Mouse (Mus musculus): Measurements from ENCODE around the gene Chrnb1. TPM values are rescaled to one million over a fixed set of nuclear protein-coding genes. Genes with fewer than 3 reads are reported as not detected.
A peak's percentile ranks its signal among the peaks of the same experiment; 100 is the strongest.

Gene Chrnb1
- total and polyA plus RNA-seq, 2 experiments from 2014 or later, result 3.1 to 11.2 TPM

- 0 out of 2 replicates have a peak, but pooled peaks cover 3% of the 10 kb centered on the region for H3K4me1 ChIP-seq (ENCODE audit: control insufficient read depth, insufficient read depth)
- no peaks in the 10 kb centered on the region for H3K27me3 ChIP-seq (ENCODE audit: control insufficient read depth, insufficient read depth, low read length)
- no peaks in the 10 kb centered on the region for H3K9me3 ChIP-seq (replicated peaks; ENCODE audit: control insufficient read depth, low read length)
- no peak overlapping the region for H3K4me2 ChIP-seq (ENCODE audit: low read depth, low read length)
- DNase-seq (ENCODE audit: low spot score) (no peak), ATAC-seq (ENCODE audit: insufficient read depth, low read depth) (no peak)
- no peak overlapping the region for H3K27ac ChIP-seq (ENCODE audit: low read depth)
- H3K9ac ChIP-seq (replicated peaks; ENCODE audit: low read depth, low read length), result no peak overlapping the region
- no peak overlapping the region for H3K4me3 ChIP-seq (ENCODE audit: low read depth, low read length)
- WGBS, result 60% methylated on average over 5 of the region's 5 CpGs
- H3K36me3 ChIP-seq (replicated peaks; ENCODE audit: control insufficient read depth, insufficient read depth, low read length), result peaks cover 26% of the 10 kb centered on the region
- TF ChIP-seq EP300 (IDR thresholded peaks at IDR 0.05; ENCODE audit: low read depth) (no peak), CTCF (IDR thresholded peaks at IDR 0.05; ENCODE audit: low read depth) (no peak)
Measured at GRCm38 (mm10) chr11:69774961-69775360, 20.8 kb downstream of the Chrnb1 start.

DNA sequence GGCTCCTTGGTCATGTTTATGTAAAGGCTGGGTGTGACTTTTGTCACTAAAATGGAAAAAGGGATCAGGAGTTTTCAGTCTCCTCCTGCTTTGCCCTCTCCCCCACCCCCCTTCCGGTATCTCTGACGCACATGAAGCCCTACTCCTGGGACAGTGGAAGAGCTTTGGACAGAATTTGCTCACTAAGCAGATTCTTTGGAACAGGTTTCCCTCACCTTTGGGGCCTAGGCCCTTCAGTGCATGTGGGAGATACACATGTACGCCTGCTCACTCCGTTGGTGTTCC lies 28.2 kb downstream of the Chrnb1 start:
- H3K9me3 ChIP-seq (replicated peaks; ENCODE audit: control insufficient read depth, low read length), result no peaks in the 10 kb centered on the region
- peak overlapping the region; percentile 61 for H3K4me2 ChIP-seq (ENCODE audit: low read depth, low read length)
- 53% methylated on average over 4 of the region's 4 CpGs for WGBS
- DNase-seq (ENCODE audit: low spot score), result peak; percentile 26
- peaks cover 11% of the 10 kb centered on the region for H3K4me1 ChIP-seq (ENCODE audit: control insufficient read depth, insufficient read depth)
- H3K36me3 ChIP-seq (replicated peaks; ENCODE audit: control insufficient read depth, insufficient read depth, low read length), result 0 out of 2 replicates have a peak, but pooled peaks cover 3% of the 10 kb centered on the region
- H3K27ac ChIP-seq (ENCODE audit: low read depth), result peak overlapping the region; percentile 98
- H3K27me3 ChIP-seq (ENCODE audit: control insufficient read depth, insufficient read depth, low read length), result no peaks in the 10 kb centered on the region
- no peak overlapping the region for H3K9ac ChIP-seq (replicated peaks; ENCODE audit: low read depth, low read length)
- H3K4me3 ChIP-seq (ENCODE audit: low read depth, low read length), result peak overlapping the region; percentile 92
- TF ChIP-seq EP300 (IDR thresholded peaks at IDR 0.05; ENCODE audit: low read depth), result no peak
- no peak for TF ChIP-seq CTCF (IDR thresholded peaks at IDR 0.05; ENCODE audit: low read depth)
- ATAC-seq (ENCODE audit: insufficient read depth, low read depth), result no peak

DNA sequence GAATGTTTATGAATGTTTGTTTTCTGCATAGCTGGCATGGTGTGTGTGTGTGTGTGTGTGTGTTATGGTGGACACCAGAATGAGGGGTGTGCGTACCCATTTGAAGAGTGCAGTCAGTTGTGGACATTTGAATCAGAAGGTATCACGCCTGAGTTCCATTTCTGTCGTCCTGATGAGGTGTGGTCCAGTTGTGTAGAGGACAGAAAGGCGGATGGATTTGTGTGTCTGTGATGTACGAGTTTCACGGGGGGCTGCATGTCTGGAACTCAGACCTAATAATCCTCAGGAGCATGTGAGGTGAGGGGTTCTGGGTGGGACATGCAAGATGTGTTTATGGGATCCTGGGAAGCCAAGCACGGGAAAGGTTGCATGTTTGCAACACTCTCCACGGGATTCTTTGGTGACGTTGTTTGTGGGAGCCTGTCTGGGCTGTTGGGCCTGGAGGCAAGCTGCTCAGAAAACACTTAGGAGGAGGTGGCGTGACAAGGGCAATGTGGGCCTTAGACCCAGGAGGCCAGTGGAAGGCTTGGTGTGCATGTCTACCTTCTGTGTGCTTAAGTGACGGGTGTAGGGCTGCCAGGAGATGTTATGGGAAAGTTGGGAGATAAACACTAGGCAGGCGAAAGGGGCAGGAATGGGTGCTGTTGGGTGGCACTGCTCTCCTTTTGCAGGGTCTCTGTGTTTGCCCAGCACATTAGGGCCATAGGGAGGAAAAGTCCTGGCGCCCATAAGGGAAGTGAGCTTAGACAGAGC lies 28.7 kb downstream of the Chrnb1 start:
- H3K4me1 ChIP-seq (ENCODE audit: control insufficient read depth, insufficient read depth), result peaks cover 11% of the 10 kb centered on the region
- H3K27ac ChIP-seq (ENCODE audit: low read depth), result peak overlapping the region; percentile 98
- ATAC-seq (ENCODE audit: insufficient read depth, low read depth), result no peak
- H3K4me2 ChIP-seq (ENCODE audit: low read depth, low read length), result peak overlapping the region; percentile 61
- no peak for DNase-seq (ENCODE audit: low spot score)
- WGBS, result 47% methylated on average over 13 of the region's 13 CpGs
- H3K27me3 ChIP-seq (ENCODE audit: control insufficient read depth, insufficient read depth, low read length), result no peaks in the 10 kb centered on the region
- peak overlapping the region; percentile 92 for H3K4me3 ChIP-seq (ENCODE audit: low read depth, low read length)
- H3K36me3 ChIP-seq (replicated peaks; ENCODE audit: control insufficient read depth, insufficient read depth, low read length), result 0 out of 2 replicates have a peak, but pooled peaks cover 3% of the 10 kb centered on the region
- H3K9me3 ChIP-seq (replicated peaks; ENCODE audit: control insufficient read depth, low read length), result no peaks in the 10 kb centered on the region
- peak overlapping the region; percentile 98 for H3K9ac ChIP-seq (replicated peaks; ENCODE audit: low read depth, low read length)
- TF ChIP-seq CTCF (IDR thresholded peaks at IDR 0.05; ENCODE audit: low read depth) (no peak), EP300 (IDR thresholded peaks at IDR 0.05; ENCODE audit: low read depth) (no peak)

DNA sequence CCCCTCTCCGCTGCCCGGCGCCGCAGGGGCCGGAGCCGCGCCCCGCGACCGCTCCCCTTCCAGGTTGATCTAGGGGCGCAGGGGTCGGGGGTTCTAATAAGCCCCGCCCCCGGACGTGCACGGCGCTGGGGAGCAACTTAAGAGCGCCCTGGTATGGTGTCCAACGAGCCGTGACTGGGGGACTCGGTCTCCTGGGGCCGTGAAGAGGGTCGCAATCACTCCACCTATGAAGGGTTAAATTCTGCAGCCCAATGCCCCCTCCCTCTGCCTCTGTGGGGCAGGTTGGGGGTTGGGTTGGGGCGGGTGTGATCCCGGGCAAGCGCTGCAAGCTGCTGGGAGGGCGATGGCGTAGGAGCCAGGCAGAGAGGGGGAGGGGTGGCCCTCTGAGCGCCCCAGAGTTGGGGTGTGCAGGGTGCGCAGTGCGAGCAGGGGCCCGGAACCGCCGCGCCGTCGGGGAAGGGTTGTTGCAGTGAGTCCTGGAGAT lies 29.6 kb downstream of the Chrnb1 start:
- peak; percentile 36 for DNase-seq (ENCODE audit: low spot score)
- Histone ChIP-seq H3K4me3 (ENCODE audit: low read depth, low read length) (peak overlapping the region; percentile 92), H3K36me3 (replicated peaks; ENCODE audit: control insufficient read depth, insufficient read depth, low read length) (no peaks in the 10 kb centered on the region), H3K4me1 (ENCODE audit: control insufficient read depth, insufficient read depth) (peaks cover 11% of the 10 kb centered on the region), H3K4me2 (ENCODE audit: low read depth, low read length) (peak overlapping the region; percentile 61), H3K9ac (replicated peaks; ENCODE audit: low read depth, low read length) (peak overlapping the region; percentile 98), H3K9me3 (replicated peaks; ENCODE audit: control insufficient read depth, low read length) (no peaks in the 10 kb centered on the region), H3K27me3 (ENCODE audit: control insufficient read depth, insufficient read depth, low read length) (no peaks in the 10 kb centered on the region), H3K27ac (ENCODE audit: low read depth) (peak overlapping the region; percentile 98)
- ATAC-seq (ENCODE audit: insufficient read depth, low read depth), result peak; percentile 82
- no peak for TF ChIP-seq CTCF (IDR thresholded peaks at IDR 0.05; ENCODE audit: low read depth)
- TF ChIP-seq EP300 (IDR thresholded peaks at IDR 0.05; ENCODE audit: low read depth), result no peak
- under 1% methylated on average over 28 of the region's 37 CpGs for WGBS

GRCm38 (mm10) chr11:69765221-69766125 lies 30.3 kb downstream of the Chrnb1 start, which contains the start of gene Zbtb4:
Gene Zbtb4 (plus strand): TSS chr11:69765912.
- DNase-seq (ENCODE audit: low spot score), result peak; percentile 25
- TF ChIP-seq EP300 (IDR thresholded peaks at IDR 0.05; ENCODE audit: low read depth), result no peak
- no peak for TF ChIP-seq CTCF (IDR thresholded peaks at IDR 0.05; ENCODE audit: low read depth)
- WGBS, result 25% methylated on average over 24 of the region's 55 CpGs

More at GRCm38 (mm10) chr11:69765221-69766125, 30.3 kb downstream of the Chrnb1 start, which contains the start of gene Zbtb4:
- H3K4me2 ChIP-seq (ENCODE audit: low read depth, low read length), result peak within 1 kb of the TSS; percentile 61
- H3K36me3 ChIP-seq (replicated peaks; ENCODE audit: control insufficient read depth, insufficient read depth, low read length), result no peaks in the 10 kb centered on the region
- H3K4me1 ChIP-seq (ENCODE audit: control insufficient read depth, insufficient read depth), result peaks cover 11% of the 10 kb centered on the region
- peak within 1 kb of the TSS; percentile 98 for H3K27ac ChIP-seq (ENCODE audit: low read depth)
- peak; percentile 68 for ATAC-seq (ENCODE audit: insufficient read depth, low read depth)
- no peaks in the 10 kb centered on the region for H3K27me3 ChIP-seq (ENCODE audit: control insufficient read depth, insufficient read depth, low read length)
- peak within 1 kb of the TSS; percentile 92 for H3K4me3 ChIP-seq (ENCODE audit: low read depth, low read length)
- peak within 1 kb of the TSS; percentile 98 for H3K9ac ChIP-seq (replicated peaks; ENCODE audit: low read depth, low read length)
- no peaks in the 10 kb centered on the region for H3K9me3 ChIP-seq (replicated peaks; ENCODE audit: control insufficient read depth, low read length)

All from heart, postnatal 0 days (tissue).